Mouse (Mus musculus) forebrain, embryonic 15.5 days (tissue): ENCODE data around the gene Siglecf. TPM values are rescaled to one million over a fixed set of nuclear protein-coding genes. Genes with fewer than 3 reads are reported as not detected.
"Not testable (repeated sequence)": the region's sequence is repeated elsewhere in the genome, so short reads cannot be mapped to it uniquely, and the experiment has no call there.

Source experiments
- ATAC-seq: fragments of 200-750 bp; cut with Nextera tagmentation; replicated peaks from 2 replicates; pipeline ENCODE4 v1.8.0; 2017; ENCODE audit warnings: mild to moderate bottlenecking, moderate TSS enrichment, moderate library complexity
- H3K27ac ChIP-seq: fragments of 300-500 bp; sonication (generic); replicated peaks from 2 replicates; pipeline ENCODE4 v1.5.1; 2015; ENCODE audit warnings: mild to moderate bottlenecking, inconsistent platforms
- H3K27me3 ChIP-seq: fragments of 300-500 bp; sonication (generic); 2 replicates; pipeline ENCODE4 v1.6.1; 2015; ENCODE audit warnings: inconsistent platforms
- H3K36me3 ChIP-seq: fragments of 300-500 bp; sonication (generic); 2 replicates; pipeline ENCODE4 v1.6.1; 2015; ENCODE audit warnings: mild to moderate bottlenecking, inconsistent platforms
- H3K4me1 ChIP-seq: fragments of 300-500 bp; sonication (generic); 2 replicates; pipeline ENCODE4 v1.6.1; 2015; ENCODE audit warnings: inconsistent platforms
- H3K4me2 ChIP-seq: fragments of 300-500 bp; sonication (generic); replicated peaks from 2 replicates; pipeline ENCODE4 v1.6.1; 2015; ENCODE audit warnings: mild to moderate bottlenecking, inconsistent platforms
- H3K4me3 ChIP-seq: fragments of 300-500 bp; sonication (generic); 2 replicates; pipeline ENCODE4 v1.5.1; 2015; ENCODE audit warnings: mild to moderate bottlenecking, inconsistent platforms
- H3K9ac ChIP-seq: fragments of 300-500 bp; sonication (generic); replicated peaks from 2 replicates; pipeline ENCODE4 v1.6.1; 2015; ENCODE audit warnings: mild to moderate bottlenecking, inconsistent platforms
- H3K9me3 ChIP-seq: fragments of 300-500 bp; sonication (generic); 2 replicates; pipeline ENCODE4 v1.6.1; 2016; ENCODE audit warnings: inconsistent platforms
- WGBS: fragments of 180-500 bp; shearing (Covaris S2); methylation state at CpG from one replicate; pipeline ENCODE4 v1.1.7; 2015; ENCODE audit warnings: mixed read lengths; 5-methylcytosine and 5-hydroxymethylcytosine counted together
- polyA plus RNA-seq: library from polyadenylated mRNA; unstranded; fragments of >200 nt; fragmentation: Nextera tagmentation; extraction: Ambion mirVana; gene quantifications from 2 replicates; pipeline ENCODE4 v1.2.1, GENCODE M21; 2015

Gene Siglecf
- polyA plus RNA-seq, 1 experiment from 2014 or later = 0.09 TPM

GRCm38 (mm10) chr7:43344020-43344419 lies 7.1 kb upstream of the Siglecf start:
- Histone ChIP-seq H3K4me2 (no peak overlapping the region), H3K27ac (no peak overlapping the region), H3K4me3 (no peak overlapping the region), H3K4me1 (no peaks in the 10 kb centered on the region), H3K9me3 (no peaks in the 10 kb centered on the region), H3K9ac (no peak overlapping the region), H3K27me3 (no peaks in the 10 kb centered on the region), H3K36me3 (no peaks in the 10 kb centered on the region)
- WGBS = 73% methylated on average over 2 of the region's 2 CpGs
- no peak for ATAC-seq

GRCm38 (mm10) chr7:43344491-43344890 lies 6.7 kb upstream of the Siglecf start:
- no peak for ATAC-seq
- no peak overlapping the region for H3K9ac ChIP-seq

GRCm38 (mm10) chr7:43346148-43346547 lies 5.0 kb upstream of the Siglecf start:
- ATAC-seq = no peak
- no peaks in the 10 kb centered on the region for H3K27me3 ChIP-seq
- no peaks in the 10 kb centered on the region for H3K36me3 ChIP-seq
- WGBS = 78% methylated on average over 4 of the region's 4 CpGs
- no peak overlapping the region for H3K27ac ChIP-seq
- H3K4me3 ChIP-seq = no peak overlapping the region
- no peaks in the 10 kb centered on the region for H3K4me1 ChIP-seq
- no peak overlapping the region for H3K9ac ChIP-seq
- no peaks in the 10 kb centered on the region for H3K9me3 ChIP-seq
- H3K4me2 ChIP-seq = no peak overlapping the region

More at GRCm38 (mm10) chr7:43344491-43344890, 6.7 kb upstream of the Siglecf start:
- H3K4me2 ChIP-seq = no peak overlapping the region
- no peaks in the 10 kb centered on the region for H3K27me3 ChIP-seq
- H3K4me1 ChIP-seq = no peaks in the 10 kb centered on the region
- H3K4me3 ChIP-seq = no peak overlapping the region
- WGBS = 89% methylated on average over 4 of the region's 4 CpGs
- H3K27ac ChIP-seq = no peak overlapping the region
- no peaks in the 10 kb centered on the region for H3K9me3 ChIP-seq
- H3K36me3 ChIP-seq = no peaks in the 10 kb centered on the region

GRCm38 (mm10) chr7:43346571-43346970 lies 4.6 kb upstream of the Siglecf start:
- Histone ChIP-seq H3K4me3 (no peak overlapping the region), H3K4me2 (no peak overlapping the region), H3K9me3 (no peaks in the 10 kb centered on the region), H3K36me3 (no peaks in the 10 kb centered on the region), H3K27me3 (no peaks in the 10 kb centered on the region), H3K27ac (no peak overlapping the region), H3K9ac (no peak overlapping the region), H3K4me1 (no peaks in the 10 kb centered on the region)
- ATAC-seq = no peak
- WGBS = 57% methylated on average over 1 of the region's 1 CpGs

GRCm38 (mm10) chr7:43349623-43350022 lies 1.5 kb upstream of the Siglecf start:
- not testable (repeated sequence) for H3K4me1 ChIP-seq, H3K27ac ChIP-seq, H3K9me3 ChIP-seq, H3K27me3 ChIP-seq, H3K4me2 ChIP-seq, ATAC-seq, H3K4me3 ChIP-seq, H3K9ac ChIP-seq, H3K36me3 ChIP-seq
- WGBS = 81% methylated on average over 5 of the region's 5 CpGs

- Histone ChIP-seq H3K4me3 (no peak overlapping the region), H3K4me2 (no peak overlapping the region), H3K27ac (no peak overlapping the region), H3K9ac (no peak overlapping the region), H3K9me3 (no peaks in the 10 kb centered on the region), H3K36me3 (no peaks in the 10 kb centered on the region), H3K4me1 (no peaks in the 10 kb centered on the region), H3K27me3 (no peaks in the 10 kb centered on the region)
- no peak for ATAC-seq
- WGBS = 68% methylated on average over 4 of the region's 4 CpGs
Observed at GRCm38 (mm10) chr7:43353118-43353517, 2.0 kb downstream of the Siglecf start.

- H3K4me1 ChIP-seq = no peaks in the 10 kb centered on the region
- H3K4me2 ChIP-seq = no peak overlapping the region
- no peaks in the 10 kb centered on the region for H3K27me3 ChIP-seq
- H3K4me3 ChIP-seq = no peak overlapping the region
- no peaks in the 10 kb centered on the region for H3K9me3 ChIP-seq
- whole genome bisulfite sequencing = 87% methylated on average over 4 of the region's 4 CpGs
- H3K36me3 ChIP-seq = no peaks in the 10 kb centered on the region
- ATAC-seq = no peak
- H3K9ac ChIP-seq = no peak overlapping the region
- H3K27ac ChIP-seq = no peak overlapping the region
Observed at GRCm38 (mm10) chr7:43353758-43354157, 2.6 kb downstream of the Siglecf start.

- Histone ChIP-seq H3K4me3 (no peak overlapping the region), H3K27me3 (no peaks in the 10 kb centered on the region), H3K27ac (no peak overlapping the region), H3K9me3 (no peaks in the 10 kb centered on the region), H3K36me3 (no peaks in the 10 kb centered on the region), H3K4me2 (no peak overlapping the region), H3K4me1 (no peaks in the 10 kb centered on the region), H3K9ac (no peak overlapping the region)
- ATAC-seq = no peak
- 10% methylated on average over 12 of the region's 12 CpGs for WGBS
Observed at GRCm38 (mm10) chr7:43354893-43355835, 4.0 kb downstream of the Siglecf start.

- H3K4me3 ChIP-seq = no peak overlapping the region
- H3K27ac ChIP-seq = no peak overlapping the region
- H3K9ac ChIP-seq = no peak overlapping the region
- no peaks in the 10 kb centered on the region for H3K4me1 ChIP-seq
- H3K36me3 ChIP-seq = no peaks in the 10 kb centered on the region
- H3K9me3 ChIP-seq = no peaks in the 10 kb centered on the region
- H3K4me2 ChIP-seq = no peak overlapping the region
- no peaks in the 10 kb centered on the region for H3K27me3 ChIP-seq
- 91% methylated on average over 3 of the region's 3 CpGs for WGBS
- ATAC-seq = no peak
Observed at GRCm38 (mm10) chr7:43358556-43358955, 7.4 kb downstream of the Siglecf start.

- ATAC-seq = no peak
- H3K27me3 ChIP-seq = no peaks in the 10 kb centered on the region
- WGBS = 89% methylated on average over 1 of the region's 1 CpGs
Observed at GRCm38 (mm10) chr7:43361442-43361841, 10.3 kb downstream of the Siglecf start.

GRCm38 (mm10) chr7:43362021-43362420 lies 10.9 kb downstream of the Siglecf start:
- Histone ChIP-seq H3K9me3 (no peaks in the 10 kb centered on the region), H3K27me3 (no peaks in the 10 kb centered on the region), H3K9ac (no peak overlapping the region), H3K4me2 (no peak overlapping the region), H3K4me1 (no peaks in the 10 kb centered on the region), H3K36me3 (no peaks in the 10 kb centered on the region), H3K4me3 (no peak overlapping the region), H3K27ac (no peak overlapping the region)
- 76% methylated on average over 4 of the region's 4 CpGs for WGBS
- no peak for ATAC-seq

More at GRCm38 (mm10) chr7:43361442-43361841, 10.3 kb downstream of the Siglecf start:
- no peaks in the 10 kb centered on the region for H3K36me3 ChIP-seq
- no peaks in the 10 kb centered on the region for H3K4me1 ChIP-seq
- H3K4me3 ChIP-seq = no peak overlapping the region
- H3K9ac ChIP-seq = no peak overlapping the region
- no peak overlapping the region for H3K27ac ChIP-seq
- H3K9me3 ChIP-seq = no peaks in the 10 kb centered on the region
- H3K4me2 ChIP-seq = no peak overlapping the region

GRCm38 (mm10) chr7:43378226-43378625 lies 27.1 kb downstream of the Siglecf start:
- Histone ChIP-seq H3K9ac (no peak overlapping the region), H3K4me2 (no peak overlapping the region), H3K27ac (no peak overlapping the region), H3K9me3 (no peaks in the 10 kb centered on the region), H3K36me3 (no peaks in the 10 kb centered on the region), H3K4me1 (no peaks in the 10 kb centered on the region), H3K27me3 (no peaks in the 10 kb centered on the region), H3K4me3 (no peak overlapping the region)
- 0 out of 2 replicates have a peak, but pooled peaks have one; percentile 26 for ATAC-seq
- 14% methylated on average over 5 of the region's 5 CpGs for WGBS
